Mouse (Mus musculus): ENCODE results near the gene Ggt6.
"Not testable (repeated sequence)": the region's sequence is repeated elsewhere in the genome, so short reads cannot be mapped to it uniquely, and the experiment has no call there.

Ggt6 gene

DNA sequence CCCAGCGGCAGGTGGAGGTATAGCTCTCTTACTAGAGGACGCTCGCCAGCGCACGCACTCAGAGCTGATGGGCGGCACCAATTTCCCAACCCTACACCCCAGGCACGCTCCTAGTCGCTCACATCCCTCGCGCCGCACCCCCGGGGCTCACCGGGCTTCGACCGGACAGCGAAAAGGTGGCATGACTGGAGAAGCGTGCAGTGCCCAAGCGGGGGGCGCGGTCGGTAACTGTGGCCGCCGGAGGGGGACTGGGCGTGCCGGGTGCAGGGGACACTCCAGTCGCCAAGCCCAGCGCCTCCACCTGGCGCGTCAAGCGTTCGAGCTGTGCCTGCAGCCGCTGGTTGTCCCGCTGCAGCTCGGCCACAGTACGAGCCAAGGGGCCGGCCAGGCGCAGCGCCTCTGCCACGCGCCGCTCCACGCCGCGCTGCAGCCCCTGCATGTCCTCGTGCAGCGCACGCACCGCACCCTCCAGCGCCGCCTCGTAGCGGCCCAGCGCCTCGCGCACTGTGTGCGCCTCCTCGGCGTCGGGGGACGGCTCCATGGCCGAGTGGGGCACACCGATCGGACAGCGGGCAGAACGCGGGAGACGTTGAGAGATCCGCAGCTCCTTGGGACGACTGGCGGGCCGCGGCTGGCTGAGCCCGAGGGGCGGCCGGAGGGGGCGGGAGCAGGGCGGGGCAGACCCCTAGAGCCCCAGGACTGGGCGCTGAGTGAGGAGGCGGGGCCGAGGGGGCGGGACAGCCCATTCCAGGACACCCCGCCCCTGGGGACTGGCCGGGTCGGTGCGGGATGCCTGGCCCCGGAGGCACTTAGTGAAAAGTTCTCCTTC, 24.0 kb upstream of the Ggt6 start, which contains the start of gene Smtnl2:
Gene Smtnl2, minus strand, starts transcription at position 621 of the 829 bp plus-strand sequence.
- DNase-seq (ENCODE audit: low read depth, low spot score), result no peak

DNA sequence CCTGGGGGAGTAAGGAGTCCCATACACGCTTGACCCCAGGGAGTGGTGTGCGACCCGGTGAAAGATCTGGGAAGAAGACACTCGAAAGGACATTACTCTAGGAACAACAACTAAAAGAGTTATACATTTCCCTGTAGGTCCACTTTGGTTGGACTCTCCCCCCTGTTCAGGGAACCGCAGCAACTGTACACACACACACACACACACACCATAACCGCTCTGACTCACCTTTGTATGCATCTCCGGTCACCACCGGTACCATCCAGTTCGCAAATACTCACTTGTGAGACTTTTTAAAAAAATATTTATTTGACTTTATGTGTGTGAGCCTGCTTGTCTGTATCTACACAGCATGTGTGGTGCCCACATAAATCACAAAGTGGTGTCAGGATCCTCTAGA, 23.4 kb upstream of the Ggt6 start:
- DNase-seq (ENCODE audit: low read depth, low spot score), result no peak

DNA sequence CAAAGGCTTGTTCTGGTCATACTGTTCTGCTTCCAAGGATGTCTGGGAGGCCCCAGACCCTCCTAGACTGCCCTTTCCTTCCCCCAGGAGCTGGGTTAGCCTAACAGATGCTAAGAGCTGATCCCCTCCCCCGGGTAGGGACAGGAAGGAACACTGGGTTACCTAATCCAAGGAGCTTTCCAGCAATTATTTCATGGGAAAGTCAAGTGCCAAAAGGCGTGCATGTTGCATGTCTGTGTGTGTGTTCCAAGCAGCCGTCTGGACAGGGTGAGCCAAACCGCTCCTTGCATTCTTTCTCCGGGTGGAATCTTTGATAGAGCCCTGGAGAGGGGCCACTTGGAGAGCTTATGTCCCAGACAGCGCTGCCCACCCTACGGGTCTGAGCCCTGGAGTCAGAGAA, 22.3 kb upstream of the Ggt6 start:
- no peak for DNase-seq (ENCODE audit: low read depth, low spot score)

DNA sequence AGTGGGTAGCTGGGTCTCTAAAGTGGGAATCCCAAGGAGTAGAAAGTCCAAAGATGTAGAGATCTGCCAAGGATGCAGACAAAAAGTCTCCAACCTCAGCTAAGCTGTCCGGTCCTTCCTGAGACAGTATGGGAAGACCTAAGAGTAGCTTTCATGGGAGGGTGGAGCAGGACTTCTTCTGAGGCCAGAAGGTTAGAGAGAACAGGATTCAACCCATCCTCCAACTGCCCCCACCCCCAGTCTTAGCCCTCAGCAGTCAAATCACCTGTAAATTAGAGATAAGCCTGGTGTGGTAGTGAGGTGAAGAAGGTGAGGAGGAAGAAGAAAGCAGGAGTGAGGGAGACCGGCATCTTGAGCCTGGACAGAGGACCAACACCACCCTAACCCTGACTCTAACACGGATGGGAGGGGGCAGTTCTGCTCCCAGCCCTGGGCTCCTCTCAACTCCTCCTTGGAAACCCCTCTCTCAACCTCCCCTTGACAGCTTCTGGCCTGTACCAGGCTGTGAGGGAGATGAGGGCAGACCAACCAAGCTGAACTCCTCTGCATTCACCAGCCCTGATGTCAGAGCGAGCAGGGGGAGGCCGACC, 21.6 kb upstream of the Ggt6 start:
- no peak for DNase-seq (ENCODE audit: low read depth, low spot score)

DNA sequence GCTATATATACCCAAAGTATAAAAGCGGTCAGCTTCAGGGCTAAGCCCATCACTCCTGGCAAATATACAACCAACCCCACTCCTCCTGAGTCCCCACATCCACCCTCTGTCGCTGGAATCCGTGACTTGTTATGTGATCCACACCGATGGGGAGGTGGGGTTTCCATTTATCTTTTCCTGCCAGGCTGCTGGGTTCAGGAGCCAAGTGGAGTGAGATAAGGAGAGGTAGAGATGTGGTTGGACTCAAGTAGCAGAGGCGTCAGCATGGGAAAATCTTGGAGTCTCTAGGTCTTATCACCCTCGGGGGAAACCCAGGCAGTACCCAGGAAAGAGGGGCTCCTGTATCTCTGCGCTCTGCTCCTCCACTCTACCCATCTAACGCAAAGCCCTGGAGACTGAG, 20.2 kb upstream of the Ggt6 start:
- DNase-seq (ENCODE audit: low read depth, low spot score), result no peak

DNA sequence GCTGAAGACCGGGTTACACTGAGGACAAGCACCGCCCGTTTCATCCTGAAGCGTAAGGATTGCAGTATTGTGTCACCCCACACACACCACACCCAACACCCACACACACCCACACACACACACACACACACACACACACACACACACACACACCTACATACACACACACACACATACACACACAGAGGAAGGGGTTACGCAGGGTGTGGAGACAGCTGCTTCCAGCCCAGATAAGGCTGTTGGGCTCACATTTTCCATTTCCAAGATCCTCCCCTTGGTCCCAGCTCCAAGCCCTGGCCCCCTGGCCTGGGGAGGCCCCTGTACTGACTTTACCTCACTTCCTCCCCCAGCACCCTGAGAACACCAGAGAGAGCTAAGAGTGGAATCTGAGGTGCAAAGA, 18.7 kb upstream of the Ggt6 start:
- no peak for DNase-seq (ENCODE audit: low read depth, low spot score)

DNA sequence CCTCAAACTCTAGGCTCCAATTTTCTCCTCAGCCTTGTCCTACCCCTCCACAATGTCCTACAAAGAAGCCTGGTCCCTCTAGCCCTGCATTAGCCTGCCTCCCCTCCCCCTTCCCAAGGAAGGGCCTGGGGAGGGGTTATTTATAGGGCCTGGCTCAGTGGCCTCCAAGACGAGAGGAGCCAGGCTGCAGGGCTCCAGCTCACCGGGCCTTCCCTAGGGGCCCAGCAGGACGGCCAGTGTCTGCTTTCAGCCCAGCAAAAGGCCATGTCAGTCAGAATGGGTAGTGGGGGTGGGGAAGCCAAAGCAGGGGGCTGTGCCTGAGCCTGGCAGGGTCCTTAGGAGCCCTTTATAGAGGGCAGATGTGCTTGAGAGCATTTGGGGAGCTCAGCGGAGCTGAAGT, 17.9 kb upstream of the Ggt6 start:
- DNase-seq (ENCODE audit: low read depth, low spot score), result no peak

DNA sequence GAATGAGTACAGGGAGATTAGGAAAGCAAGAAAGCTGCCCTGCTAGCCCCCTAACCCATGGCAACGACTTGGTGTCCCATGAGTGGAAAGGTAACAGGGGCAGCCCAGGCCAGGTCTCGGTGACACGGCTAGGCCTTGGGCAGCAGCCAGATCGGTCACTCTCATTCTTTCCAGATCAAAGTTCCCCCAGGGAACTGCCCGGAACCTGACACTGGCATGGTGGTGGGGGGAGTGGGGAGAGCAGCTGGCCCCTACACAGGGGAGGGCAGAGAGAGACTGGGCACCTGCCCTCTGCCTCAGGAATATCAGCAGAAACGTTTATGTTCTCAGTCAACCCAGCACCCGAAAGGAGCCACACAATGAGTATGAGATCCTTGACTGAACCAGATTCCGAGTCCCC, 17.1 kb upstream of the Ggt6 start:
- no peak for DNase-seq (ENCODE audit: low read depth, low spot score)

DNA sequence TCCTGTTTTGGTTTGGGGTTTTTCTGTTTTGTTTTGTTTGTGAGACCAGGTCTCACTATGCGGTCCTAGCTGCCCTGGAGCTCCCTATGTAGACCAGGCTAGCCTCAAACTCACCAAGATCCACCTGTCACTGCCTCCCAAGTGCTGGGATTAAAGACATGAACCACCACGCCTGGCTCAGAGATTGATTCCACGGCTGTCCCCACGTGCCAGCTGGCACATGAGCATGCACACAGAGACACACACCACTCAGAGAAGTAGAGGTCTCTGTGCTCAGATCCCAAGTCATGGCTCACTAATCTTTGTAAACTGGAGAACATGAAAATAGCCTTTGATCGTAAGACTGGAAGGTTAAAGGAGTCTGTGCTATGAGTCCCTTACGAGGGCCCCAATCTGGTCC, 16.3 kb upstream of the Ggt6 start:
- no peak for DNase-seq (ENCODE audit: low read depth, low spot score)

DNA sequence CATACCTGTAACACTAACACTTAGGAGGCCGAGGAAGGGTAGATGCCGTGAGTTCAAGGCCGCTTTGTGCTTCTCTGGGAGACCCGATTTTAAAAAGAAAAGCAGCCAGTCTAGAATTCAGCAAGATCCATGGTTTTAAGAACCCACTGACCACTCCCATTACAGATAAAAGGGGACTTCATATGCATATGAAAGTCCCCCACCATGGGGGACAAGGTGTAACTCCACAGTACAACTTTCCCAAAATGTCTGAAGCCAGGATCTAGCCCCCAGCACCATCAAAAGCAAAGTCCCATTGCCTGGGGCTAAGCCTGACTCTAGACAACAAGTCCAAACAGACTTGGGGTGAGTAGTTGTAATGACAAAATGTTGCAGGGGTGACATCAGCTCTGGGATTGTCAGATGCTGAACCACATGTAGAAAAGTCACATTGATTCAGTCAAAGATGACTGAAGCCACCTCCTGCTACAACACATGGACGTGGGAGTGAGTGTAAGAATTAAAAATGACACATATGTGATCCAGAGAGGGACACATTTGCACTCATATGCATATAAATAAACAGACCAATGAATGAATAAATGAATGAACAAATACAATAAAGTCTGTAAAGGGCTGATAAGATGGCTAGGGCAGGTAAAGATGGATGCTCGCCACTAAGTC, 14.7 kb upstream of the Ggt6 start:
- no peak for DNase-seq (ENCODE audit: low read depth, low spot score)

DNA sequence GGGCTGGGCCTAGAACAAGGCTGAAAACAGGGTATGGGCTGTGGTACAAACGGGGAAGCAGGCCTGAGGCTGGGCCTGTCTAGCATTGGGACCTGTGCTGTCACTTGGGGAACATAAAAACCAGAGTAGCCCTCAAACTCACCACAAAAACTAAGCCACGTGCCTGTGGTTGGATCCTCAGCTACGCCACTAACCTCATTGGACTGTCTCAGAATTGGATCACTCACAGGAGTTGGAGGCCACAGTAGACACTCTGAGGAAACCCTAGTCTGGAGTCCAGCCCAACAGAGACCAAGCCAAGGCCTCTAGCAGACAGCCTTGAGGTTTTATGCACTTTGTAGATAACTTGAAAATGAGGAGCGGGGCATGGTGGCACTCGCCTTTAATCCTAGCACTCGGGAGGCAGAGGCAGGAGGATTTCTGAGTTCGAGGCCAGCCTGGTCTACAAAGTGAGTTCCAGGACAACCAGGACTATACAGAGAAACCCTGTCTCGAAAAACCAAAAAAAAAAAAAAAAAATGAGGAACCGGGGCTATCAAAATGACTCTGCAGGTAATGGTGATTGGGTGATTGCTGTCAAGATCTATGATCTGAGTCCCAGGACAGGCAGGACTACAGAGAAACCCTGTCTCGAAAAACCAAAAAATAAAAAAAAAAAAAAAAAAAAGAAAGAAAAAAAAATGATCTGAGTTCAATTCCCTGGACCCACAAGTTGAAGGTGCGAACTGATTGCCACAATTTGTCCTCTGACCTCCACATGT, 13.6 kb upstream of the Ggt6 start:
- no peak for DNase-seq (ENCODE audit: low read depth, low spot score)

DNA sequence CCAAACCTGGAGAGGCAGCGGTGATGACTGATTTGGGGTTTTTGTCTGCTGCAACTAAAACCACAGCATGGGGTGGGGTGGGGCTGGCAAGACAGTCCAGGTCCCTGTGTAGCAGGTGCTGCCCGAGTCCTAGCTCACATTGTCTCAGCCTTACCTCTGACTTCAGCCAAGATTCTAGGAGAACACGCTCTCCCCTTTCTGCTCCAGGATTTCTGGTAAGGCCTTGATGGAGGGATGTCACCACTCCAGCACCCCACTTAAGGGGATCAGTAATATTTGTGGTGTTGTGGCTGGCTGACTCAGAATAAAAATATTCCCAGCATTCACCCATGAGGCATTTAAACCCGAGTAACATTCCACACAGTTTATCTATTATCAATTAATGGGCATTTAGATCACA, 11.6 kb upstream of the Ggt6 start:
- DNase-seq (ENCODE audit: low read depth, low spot score), result no peak

DNA sequence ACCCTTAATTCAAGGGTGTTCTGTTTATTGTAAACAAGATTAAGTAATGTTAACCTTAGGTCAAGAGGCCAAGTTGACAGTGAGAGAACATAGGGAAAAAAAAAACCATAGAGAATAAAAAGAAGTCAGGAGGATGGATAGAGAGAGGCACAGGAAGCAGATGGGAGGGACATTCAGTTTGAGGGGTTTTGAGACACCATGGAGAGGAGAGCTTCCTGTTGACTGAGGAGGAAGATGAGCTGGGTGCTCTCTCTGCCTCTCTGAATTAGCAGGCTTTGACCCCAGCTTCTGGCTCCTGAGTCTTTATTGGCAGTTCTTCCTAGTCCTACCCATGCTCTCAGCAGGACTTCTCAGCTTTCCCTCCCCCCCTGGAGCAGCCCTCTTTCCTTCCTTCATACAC, 10.1 kb upstream of the Ggt6 start:
- DNase-seq (ENCODE audit: low read depth, low spot score), result no peak

DNA sequence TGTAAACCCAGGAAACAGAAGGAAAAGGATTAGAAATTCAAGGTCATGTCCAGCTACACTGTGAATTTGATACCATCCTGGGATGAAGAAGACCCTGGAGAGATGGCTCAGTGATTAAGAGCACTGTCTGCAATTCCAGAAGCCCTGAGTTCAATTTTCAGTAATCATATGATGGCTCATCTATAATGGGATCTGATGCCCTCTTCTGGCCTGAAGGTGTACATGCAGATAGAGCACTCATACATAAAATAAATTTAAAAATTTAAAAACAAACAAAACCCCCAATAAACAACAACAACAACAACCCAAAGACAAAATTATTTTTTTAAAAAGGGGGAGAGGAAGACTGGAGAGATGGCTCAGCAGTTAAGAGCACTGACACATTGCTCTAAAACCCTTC, 8.4 kb upstream of the Ggt6 start:
- no peak for DNase-seq (ENCODE audit: low read depth, low spot score)

DNA sequence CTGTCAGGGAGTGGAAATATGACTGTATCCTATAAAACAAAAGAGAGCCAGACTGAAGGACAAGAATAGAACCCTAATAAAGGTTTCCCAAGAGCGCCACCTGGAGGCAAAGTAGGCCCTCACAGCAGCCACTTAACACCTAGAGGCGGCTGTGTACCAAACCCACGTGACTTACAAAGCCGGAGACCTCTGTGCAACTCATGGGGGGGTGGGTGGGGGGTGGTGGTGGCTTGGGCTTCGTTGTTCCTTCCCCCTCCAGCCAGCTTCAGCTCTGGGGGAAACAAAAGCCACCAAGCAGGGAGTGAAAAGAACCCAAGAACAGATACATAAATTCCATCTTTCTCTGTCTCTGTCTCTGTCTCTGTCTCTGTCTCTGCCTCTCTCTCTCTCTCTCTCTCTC, 6.6 kb upstream of the Ggt6 start:
- DNase-seq (ENCODE audit: low read depth, low spot score), result no peak

DNA sequence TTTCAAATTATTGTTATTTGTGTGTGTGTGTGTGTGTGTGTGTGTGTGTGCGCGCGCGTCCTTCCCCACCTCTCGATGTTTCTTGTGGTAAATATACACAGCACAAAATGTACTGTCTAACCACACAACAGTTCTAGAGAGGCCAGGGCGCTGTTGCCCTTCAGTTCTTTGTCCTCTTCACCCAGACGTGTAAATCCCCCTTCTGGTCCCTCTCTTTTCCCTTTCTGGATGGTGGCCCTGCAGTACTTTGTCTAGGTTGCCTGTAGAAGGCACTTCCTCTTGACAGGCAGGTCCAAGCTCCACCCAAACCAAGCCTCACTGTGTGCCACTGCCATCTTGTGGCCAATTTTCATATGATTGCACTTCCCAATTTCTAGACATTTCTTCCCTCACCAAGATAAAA, 6.0 kb upstream of the Ggt6 start:
- peak; percentile 34 for DNase-seq (ENCODE audit: low read depth, low spot score)

DNA sequence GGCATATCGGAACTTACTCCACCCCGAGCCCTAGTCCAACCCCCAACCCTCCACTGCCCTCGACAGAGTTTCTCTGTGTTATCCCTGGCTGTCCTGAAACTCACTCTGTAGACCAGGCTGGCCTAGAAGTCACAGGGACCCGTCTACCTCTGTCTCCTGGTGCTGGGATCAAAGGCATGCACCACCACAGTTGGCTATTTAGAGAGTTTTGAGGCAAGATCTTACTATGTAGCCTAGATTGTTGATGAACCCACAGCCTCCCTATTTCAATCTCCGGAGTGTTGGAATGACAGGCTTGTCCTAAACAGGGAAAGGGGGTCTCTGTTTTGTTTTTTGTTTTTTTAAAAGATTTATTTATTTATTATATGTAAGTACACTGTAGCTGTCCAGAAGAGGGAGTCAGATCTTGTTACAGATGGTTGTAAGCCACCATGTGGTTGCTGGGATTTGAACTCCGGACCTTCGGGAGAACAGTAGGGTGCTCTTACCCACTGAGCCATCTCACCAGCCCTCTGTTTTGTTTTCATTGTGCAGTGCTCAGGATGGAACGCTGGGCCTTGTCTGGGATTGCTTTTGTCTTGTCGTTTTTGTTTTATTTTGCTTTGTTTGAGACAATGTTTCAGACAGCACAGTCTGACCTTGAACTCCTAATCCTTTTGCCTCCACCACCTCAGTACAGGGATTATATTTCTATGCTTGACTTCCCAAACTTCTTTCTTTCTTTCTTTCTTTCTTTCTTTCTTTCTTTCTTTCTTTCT, 4.8 kb upstream of the Ggt6 start:
- DNase-seq (ENCODE audit: low read depth, low spot score), result not testable (repeated sequence)

DNA sequence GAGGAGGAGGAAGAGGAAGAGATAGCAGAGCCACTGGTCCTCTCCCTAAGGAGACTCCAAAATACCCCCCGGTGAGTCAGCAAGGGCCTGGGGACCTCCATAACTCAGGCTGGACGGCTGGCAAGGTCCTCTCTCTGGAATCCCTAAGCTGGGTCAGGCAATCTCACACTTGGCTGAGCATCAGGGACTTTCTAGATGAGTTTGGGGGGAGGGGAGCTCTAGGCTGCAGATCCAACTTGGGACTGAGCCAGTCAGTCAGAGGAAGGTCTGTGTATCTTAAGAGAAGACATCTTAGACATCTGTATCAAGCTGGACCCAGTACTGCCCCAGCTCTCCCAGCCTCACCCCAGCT, 344 bp downstream of the Ggt6 start:
- no peak for DNase-seq (ENCODE audit: low read depth, low spot score)

DNA sequence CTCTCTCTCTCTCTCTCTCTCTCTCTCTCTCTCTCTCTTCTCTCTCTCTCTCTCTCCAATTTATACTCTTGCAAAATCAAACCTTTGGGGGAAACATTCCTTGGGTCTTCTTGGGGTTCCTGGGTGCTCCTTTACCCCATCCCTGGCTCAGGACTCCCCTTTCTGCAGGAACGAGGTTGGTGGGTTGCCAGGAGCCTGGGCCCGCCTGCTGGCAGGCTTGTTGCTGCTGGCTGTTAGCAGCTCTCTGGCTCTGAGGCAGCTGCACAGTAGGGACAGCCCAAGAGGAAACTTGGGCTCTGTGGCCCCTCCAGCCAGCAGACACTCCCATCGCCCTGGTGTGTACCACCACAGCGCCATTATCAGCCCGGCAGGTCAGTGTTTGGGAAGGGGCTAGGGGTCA, 945 bp downstream of the Ggt6 start:
- DNase-seq (ENCODE audit: low read depth, low spot score), result no peak

DNA sequence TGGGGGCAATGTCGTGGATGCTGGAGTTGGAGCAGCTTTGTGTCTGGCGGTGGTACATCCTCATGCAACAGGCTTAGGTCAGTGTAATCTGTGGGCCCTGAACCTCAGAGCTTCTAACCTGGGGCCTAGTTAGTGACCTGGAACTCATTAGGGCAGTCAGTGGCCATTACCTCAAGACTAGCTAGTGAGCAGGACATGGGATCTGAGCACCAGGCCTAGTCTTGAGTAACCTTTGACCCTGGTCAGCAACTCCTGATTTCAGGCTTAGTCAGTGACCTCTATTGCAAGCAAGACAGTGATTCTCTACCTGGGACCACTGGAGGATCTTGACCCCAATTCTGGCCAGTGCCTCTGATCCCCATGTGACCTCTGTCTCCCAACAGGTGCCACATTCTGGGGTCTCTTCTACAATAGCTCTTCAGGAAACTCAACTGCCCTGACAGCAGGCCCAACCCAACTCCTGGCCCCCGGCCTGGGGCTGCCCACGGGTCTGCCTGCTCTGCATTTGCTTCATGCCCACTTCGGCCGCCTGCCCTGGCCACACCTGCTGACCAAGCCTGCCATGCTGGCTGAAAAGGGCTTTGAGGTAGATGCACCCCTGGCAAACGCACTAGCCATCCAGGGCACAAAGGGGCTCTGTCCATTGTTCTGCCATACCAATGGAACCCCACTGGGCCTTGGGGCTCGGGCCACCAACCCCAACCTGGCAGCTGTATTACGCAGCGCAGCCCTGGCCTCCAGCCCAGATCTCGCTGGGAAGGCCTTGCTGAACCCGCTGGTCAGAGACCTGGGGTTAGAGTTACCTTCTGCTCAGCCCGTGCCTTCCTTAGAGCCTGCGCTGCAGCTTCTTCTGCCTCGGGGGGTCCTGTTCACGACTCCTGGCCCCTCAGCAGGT, 1.7 kb downstream of the Ggt6 start:
- DNase-seq (ENCODE audit: low read depth, low spot score), result no peak

DNA sequence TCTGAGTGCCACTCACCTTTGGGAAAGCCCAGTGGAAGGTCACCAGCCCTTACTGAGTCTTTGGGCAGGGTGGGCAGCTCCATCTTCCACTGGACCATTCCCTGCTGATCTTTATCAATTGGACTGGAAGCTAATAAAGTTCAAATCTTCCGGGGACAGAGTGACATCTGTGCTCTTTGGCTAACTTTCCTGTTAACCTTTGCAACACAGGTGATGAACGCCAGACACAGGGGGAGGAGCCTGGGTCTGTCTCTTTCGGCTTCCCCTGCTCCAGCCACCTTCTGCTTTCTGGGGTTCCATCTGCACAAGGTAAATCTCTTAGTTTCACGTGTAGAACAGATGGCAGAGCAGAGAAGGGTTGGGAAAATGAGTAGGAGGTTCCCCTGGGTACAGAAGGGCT, 3.1 kb downstream of the Ggt6 start:
- no peak for DNase-seq (ENCODE audit: low read depth, low spot score)

All from brain, embryonic 18.5 days (tissue).